Mouse (Mus musculus): ENCODE data around the gene Ppp1r14c. TPM values are rescaled to one million over a fixed set of nuclear protein-coding genes. Genes with fewer than 3 reads are reported as not detected.

Gene Ppp1r14c
- total RNA-seq (2023), result 0.31 TPM

DNA sequence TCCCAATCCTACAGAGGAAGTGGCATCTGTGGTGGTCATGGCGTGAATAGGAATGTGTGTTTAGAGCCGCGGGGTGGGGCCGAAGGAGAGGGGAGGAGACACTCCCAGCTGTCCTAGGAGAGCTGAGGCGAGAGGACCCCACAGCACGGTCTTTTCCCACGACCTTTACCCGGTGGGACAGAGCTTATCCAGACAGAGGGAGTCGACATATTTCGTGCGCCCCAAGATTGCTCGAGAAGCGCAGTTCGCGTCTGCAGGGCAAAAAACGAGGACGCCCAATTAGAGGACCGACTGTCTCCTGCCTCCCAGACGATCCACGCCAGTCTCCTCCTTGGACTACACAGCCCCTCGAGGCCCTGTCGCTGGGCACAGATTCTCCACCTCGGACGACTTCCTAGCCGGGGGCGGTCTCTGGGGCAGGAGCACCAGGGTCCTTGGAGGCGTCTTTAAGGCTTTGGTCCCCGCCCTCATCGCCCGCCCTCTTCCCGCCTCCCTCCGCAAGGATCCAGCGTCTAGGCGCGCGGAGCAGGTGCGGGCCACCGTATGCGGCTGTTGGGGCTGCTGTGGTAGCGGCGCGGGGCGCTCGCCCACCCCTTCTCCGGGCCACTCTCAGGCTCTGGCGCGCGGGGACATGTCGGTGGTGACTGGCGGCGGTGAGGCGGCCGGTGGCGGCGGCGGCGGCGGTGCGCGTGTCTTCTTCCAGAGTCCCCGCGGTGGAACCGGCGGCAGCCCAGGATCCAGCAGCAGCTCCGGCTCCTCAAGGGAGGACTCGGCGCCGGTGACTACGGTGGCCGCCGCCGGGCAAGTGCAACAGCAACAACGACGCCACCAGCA lies at the start of gene Ppp1r14c:
Ppp1r14c (plus strand) TSS at position 22 of the 834 bp plus-strand sequence.

Other genes with a start within 250 kb of the Ppp1r14c start
- not detected for gene H60c, start 98.3 kb upstream of the Ppp1r14c start, total RNA-seq (2023)
- gene Iyd, start 174.2 kb downstream of the Ppp1r14c start, total RNA-seq (2023), result not detected

Measured in CD8-positive naive resting alpha-beta T cell, adult 57 days (primary cell).